Mouse (Mus musculus) hematopoietic multipotent progenitor cell, adult 10-12 weeks (in vitro differentiated cells): ENCODE measurements around the gene 4930433I11Rik. TPM values are rescaled to one million over a fixed set of nuclear protein-coding genes. Genes with fewer than 3 reads are reported as not detected.

Experiments
- polyA plus RNA-seq: library from polyadenylated mRNA; stranded (reverse); fragments of >175 nt; gene quantifications from 2 replicates; pipeline ENCODE4 v1.2.3, GENCODE M21; 2012; ENCODE audit warnings: low replicate concordance

4930433I11Rik gene
- polyA plus RNA-seq, result not detected in 2 replicates

DNA sequence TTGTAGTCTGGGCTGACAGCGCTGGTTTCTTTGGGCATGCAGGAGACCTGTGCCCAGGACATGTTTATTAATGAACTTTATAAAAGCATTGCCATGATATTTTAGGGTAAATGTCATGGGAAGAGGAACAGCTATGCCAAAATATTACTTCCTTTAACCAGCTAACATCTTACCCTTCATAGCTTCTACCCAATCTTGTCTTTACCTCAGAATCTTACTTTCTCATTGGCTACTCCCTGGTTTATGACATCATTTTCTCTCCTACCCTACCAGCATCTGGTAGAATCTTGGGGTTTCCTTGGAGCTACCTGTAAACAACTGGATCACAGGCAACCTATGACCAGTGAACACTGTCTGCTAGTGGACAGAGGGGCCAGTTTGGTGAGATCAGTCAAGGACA, at the start of gene 4930433I11Rik:
Gene 4930433I11Rik (plus strand): TSS at position 301 of the 400 bp plus-strand sequence.

DNA sequence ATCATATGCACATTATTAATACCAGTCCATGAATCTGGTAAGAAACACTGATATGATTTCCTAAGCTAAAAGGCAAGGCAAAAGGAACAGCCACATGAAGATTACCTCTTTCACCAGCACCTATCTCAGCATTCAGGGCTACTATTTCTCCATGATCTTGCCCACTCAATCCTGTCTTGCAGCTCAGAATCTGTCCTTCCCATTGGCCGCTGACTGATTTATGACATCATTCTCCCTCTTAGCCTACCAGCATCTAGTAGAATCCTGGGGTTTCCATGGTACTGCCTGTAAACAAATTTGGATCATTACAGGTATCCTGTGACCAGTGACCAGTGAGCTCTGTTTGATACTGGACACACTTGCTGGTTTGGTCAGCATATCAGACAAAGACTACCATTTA, 45.1 kb downstream of the 4930433I11Rik start, which contains the start of gene Gm4884:
Gene Gm4884 (plus strand): TSS at position 301 of the 400 bp plus-strand sequence.

Other genes with a start within 250 kb of the 4930433I11Rik start
- gene Vstm2b, start 89.2 kb upstream of the 4930433I11Rik start, polyA plus RNA-seq, result not detected in 2 replicates
- not detected in 2 replicates for gene Gm4884, start 45.2 kb downstream of the 4930433I11Rik start, polyA plus RNA-seq
- gene Gm5592, start 166.3 kb downstream of the 4930433I11Rik start, polyA plus RNA-seq, result not detected in 2 replicates